Mouse (Mus musculus): ENCODE measurements around the gene Gm26602. TPM values are rescaled to one million over a fixed set of nuclear protein-coding genes. Genes with fewer than 3 reads are reported as not detected.
A peak's percentile ranks its signal among the peaks of the same experiment; 100 is the strongest.

Gm26602 gene
- total RNA-seq, 1 experiment, result 2.3 TPM

DNA sequence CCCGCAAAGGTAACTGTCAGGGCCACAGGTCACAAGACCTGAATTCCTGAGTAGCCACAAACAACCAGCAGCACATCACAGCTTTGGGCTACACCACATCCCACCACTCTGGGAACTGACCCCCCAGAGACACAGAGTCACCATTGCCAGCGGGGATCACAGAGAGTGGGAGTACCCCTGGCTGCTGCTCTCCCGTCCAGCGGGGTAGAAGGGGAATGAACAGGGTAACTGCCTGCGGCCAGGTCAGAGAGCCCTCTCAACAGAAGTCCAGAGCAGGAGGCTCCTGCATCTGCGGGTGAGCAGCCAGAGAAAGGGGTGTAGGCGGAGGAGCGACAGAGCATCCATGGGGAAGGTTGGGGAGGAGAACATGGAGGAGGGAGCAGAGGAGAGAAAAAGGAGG lies 5.4 kb downstream of the Gm26602 start:
- Histone ChIP-seq H3K9me3 (ENCODE audit: control insufficient read depth, insufficient read depth, low read depth, low read length) (no peaks in the 10 kb centered on the region), H3K9ac (ENCODE audit: insufficient read depth, low read depth, low read length, poor library complexity, severe bottlenecking) (peak overlapping the region; percentile 83), H3K4me1 (ENCODE audit: control insufficient read depth in 2 of 2, insufficient read depth in 2 of 2, low read length in 2 of 2, poor library complexity in 1 of 2) (peaks cover 3 to 25% of the 10 kb centered on the region in 2 experiments; a peak in 2 of 4 replicates), H3K36me3 (ENCODE audit: control insufficient read depth, insufficient read depth, low read length, poor library complexity, severe bottlenecking) (no peaks in the 10 kb centered on the region; the same call in 1 of the 2 replicates), H3K27ac (ENCODE audit: insufficient read depth, low read depth, low read length, poor library complexity, severe bottlenecking) (no peak overlapping the region), H3K4me3 (ENCODE audit: insufficient read depth in 1 of 2, low read depth in 1 of 2, low read length in 2 of 2, poor library complexity in 1 of 2, severe bottlenecking in 1 of 2) (peak overlapping the region; percentile 72)
- in situ Hi-C loops (cut with MboI; ENCODE audit: low sequenced_read_pairs in 2 of 2, unreplicated experiment in 2 of 2), result no loop called here
- TF ChIP-seq ZC3H11A (IDR thresholded peaks at IDR 0.05; ENCODE audit: borderline replicate concordance, low read depth, low read length), result no peak
- no peak for TF ChIP-seq CHD2 (IDR thresholded peaks at IDR 0.05; ENCODE audit: low read depth, low read length)
- TF ChIP-seq HCFC1 (IDR thresholded peaks at IDR 0.05; ENCODE audit: borderline replicate concordance, insufficient read depth, low read length), result no peak
- no peak for TF ChIP-seq ZNF384 (IDR thresholded peaks at IDR 0.05; ENCODE audit: low read depth, low read length)
- TF ChIP-seq MAFK (IDR thresholded peaks at IDR 0.05; ENCODE audit: insufficient read depth, low read depth, low read length), result no peak
- no peak for DNase-seq (ENCODE audit: low read depth, low spot score)

- in situ Hi-C loops (cut with MboI; ENCODE audit: low sequenced_read_pairs in 2 of 2, unreplicated experiment in 2 of 2), result no loop called here
- DNase-seq (ENCODE audit: low read depth, low spot score), result no peak
- Histone ChIP-seq H3K9ac (ENCODE audit: insufficient read depth, low read depth, low read length, poor library complexity, severe bottlenecking) (peak within 1 kb of the TSS; percentile 83), H3K36me3 (ENCODE audit: control insufficient read depth, insufficient read depth, low read length, poor library complexity, severe bottlenecking) (no peaks in the 10 kb centered on the region; the same call in 1 of the 2 replicates), H3K4me3 (ENCODE audit: insufficient read depth in 1 of 2, low read depth in 1 of 2, low read length in 2 of 2, poor library complexity in 1 of 2, severe bottlenecking in 1 of 2) (peak within 1 kb of the TSS; percentile 72), H3K9me3 (ENCODE audit: control insufficient read depth, insufficient read depth, low read depth, low read length) (no peaks in the 10 kb centered on the region), H3K4me1 (ENCODE audit: control insufficient read depth in 2 of 2, insufficient read depth in 2 of 2, low read length in 2 of 2, poor library complexity in 1 of 2) (peaks cover 3 to 24% of the 10 kb centered on the region in 2 experiments; a peak in 2 of 4 replicates), H3K27ac (ENCODE audit: insufficient read depth, low read depth, low read length, poor library complexity, severe bottlenecking) (no peak within 1 kb of the TSS)
- TF ChIP-seq MAFK (IDR thresholded peaks at IDR 0.05; ENCODE audit: insufficient read depth, low read depth, low read length), result no peak
- TF ChIP-seq ZC3H11A (IDR thresholded peaks at IDR 0.05; ENCODE audit: borderline replicate concordance, low read depth, low read length), result no peak
- no peak for TF ChIP-seq CHD2 (IDR thresholded peaks at IDR 0.05; ENCODE audit: low read depth, low read length)
- TF ChIP-seq HCFC1 (IDR thresholded peaks at IDR 0.05; ENCODE audit: borderline replicate concordance, insufficient read depth, low read length), result no peak
- no peak for TF ChIP-seq ZNF384 (IDR thresholded peaks at IDR 0.05; ENCODE audit: low read depth, low read length)
Measured at GRCm38 (mm10) chr10:79916808-79917531, 6.3 kb downstream of the Gm26602 start, which contains the start of gene Kiss1r. Gene Kiss1r, plus strand, starts transcription at chr10:79916971.

- Histone ChIP-seq H3K27ac (ENCODE audit: insufficient read depth, low read depth, low read length, poor library complexity, severe bottlenecking) (no peak overlapping the region), H3K36me3 (ENCODE audit: control insufficient read depth, insufficient read depth, low read length, poor library complexity, severe bottlenecking) (no peaks in the 10 kb centered on the region), H3K4me1 (ENCODE audit: control insufficient read depth in 2 of 2, insufficient read depth in 2 of 2, low read length in 2 of 2, poor library complexity in 1 of 2) (peaks cover 3 to 21% of the 10 kb centered on the region in 2 experiments; a peak in 2 of 4 replicates), H3K9me3 (ENCODE audit: control insufficient read depth, insufficient read depth, low read depth, low read length) (no peaks in the 10 kb centered on the region), H3K9ac (ENCODE audit: insufficient read depth, low read depth, low read length, poor library complexity, severe bottlenecking) (no peak overlapping the region), H3K4me3 (ENCODE audit: insufficient read depth in 1 of 2, low read depth in 1 of 2, low read length in 2 of 2, poor library complexity in 1 of 2, severe bottlenecking in 1 of 2) (no peak overlapping the region)
- no peak for DNase-seq (ENCODE audit: low read depth, low spot score)
- in situ Hi-C loops (cut with MboI; ENCODE audit: low sequenced_read_pairs in 2 of 2, unreplicated experiment in 2 of 2), result no loop called here
- TF ChIP-seq MAFK (IDR thresholded peaks at IDR 0.05; ENCODE audit: insufficient read depth, low read depth, low read length), result no peak
- TF ChIP-seq ZNF384 (IDR thresholded peaks at IDR 0.05; ENCODE audit: low read depth, low read length), result no peak
- no peak for TF ChIP-seq ZC3H11A (IDR thresholded peaks at IDR 0.05; ENCODE audit: borderline replicate concordance, low read depth, low read length)
- no peak for TF ChIP-seq CHD2 (IDR thresholded peaks at IDR 0.05; ENCODE audit: low read depth, low read length)
- TF ChIP-seq HCFC1 (IDR thresholded peaks at IDR 0.05; ENCODE audit: borderline replicate concordance, insufficient read depth, low read length), result no peak
Measured at GRCm38 (mm10) chr10:79917532-79918100, 7.0 kb downstream of the Gm26602 start.

- H3K36me3 ChIP-seq (ENCODE audit: control insufficient read depth, insufficient read depth, low read length, poor library complexity, severe bottlenecking), result no peaks in the 10 kb centered on the region
- no peaks in the 10 kb centered on the region for H3K9me3 ChIP-seq (ENCODE audit: control insufficient read depth, insufficient read depth, low read depth, low read length)
- TF ChIP-seq ZNF384 (IDR thresholded peaks at IDR 0.05; ENCODE audit: low read depth, low read length) (no peak), MAFK (IDR thresholded peaks at IDR 0.05; ENCODE audit: insufficient read depth, low read depth, low read length) (no peak), HCFC1 (IDR thresholded peaks at IDR 0.05; ENCODE audit: borderline replicate concordance, insufficient read depth, low read length) (no peak), ZC3H11A (IDR thresholded peaks at IDR 0.05; ENCODE audit: borderline replicate concordance, low read depth, low read length) (no peak), CHD2 (IDR thresholded peaks at IDR 0.05; ENCODE audit: low read depth, low read length) (no peak)
- no peak for DNase-seq (ENCODE audit: low read depth, low spot score)
- in situ Hi-C loops (cut with MboI; ENCODE audit: low sequenced_read_pairs in 2 of 2, unreplicated experiment in 2 of 2), result no loop called here
- H3K4me1 ChIP-seq (ENCODE audit: control insufficient read depth in 2 of 2, insufficient read depth in 2 of 2, low read length in 2 of 2, poor library complexity in 1 of 2), result peaks cover 3 to 21% of the 10 kb centered on the region in 2 experiments; a peak in 2 of 4 replicates
- H3K27ac ChIP-seq (ENCODE audit: insufficient read depth, low read depth, low read length, poor library complexity, severe bottlenecking), result no peak overlapping the region
- peak overlapping the region in 1 of 2 experiments; percentile 13; a peak in 1 of 4 replicates for H3K4me3 ChIP-seq (ENCODE audit: insufficient read depth in 1 of 2, low read depth in 1 of 2, low read length in 2 of 2, poor library complexity in 1 of 2, severe bottlenecking in 1 of 2)
- no peak overlapping the region for H3K9ac ChIP-seq (ENCODE audit: insufficient read depth, low read depth, low read length, poor library complexity, severe bottlenecking)
Measured at GRCm38 (mm10) chr10:79918231-79919078, 7.8 kb downstream of the Gm26602 start.

Data from ES-E14 (cell line).